Mouse (Mus musculus) mouse embryonic stem cell (cell line): ENCODE data around the gene Coa5.

Source experiments
- in situ Hi-C, 2 experiments: fragments of 300-500 bp; cut with MboI; formaldehyde crosslinking; loops; 1 replicate in 1 of 2; 3 replicates in 1 of 2; pipeline ENCODE4 v1.14.3; 2019 to 2020; ENCODE audit warnings: low sequenced_read_pairs in 2 of 2, low pct_unique_long_range_greater_than_20kb in 1 of 2, mixed read lengths in 1 of 2; ENCODE audit not compliant: unreplicated experiment in 1 of 2

The Coa5 gene

GRCm38 (mm10) chr1:37448361-37449095, 18.6 kb upstream of the Coa5 start:
- in situ Hi-C loops = loop anchor here in 1 of 2 experiments (10.0 kb wide), 1 partner anchor 186 kb away; no protein-coding TSS in a partner anchor

- in situ Hi-C loops = loop anchor here in 1 of 2 experiments (10.0 kb wide), 1 partner anchor 192 kb away; no protein-coding TSS in a partner anchor
Observed at GRCm38 (mm10) chr1:37442848-37443835, 13.2 kb upstream of the Coa5 start.

GRCm38 (mm10) chr1:37436419-37436818, 6.5 kb upstream of the Coa5 start:
- in situ Hi-C loops = no loop called here

GRCm38 (mm10) chr1:37430297-37430840, 466 bp upstream of the Coa5 start:
- in situ Hi-C loops = no loop called here

- in situ Hi-C loops = no loop called here
Observed at GRCm38 (mm10) chr1:37428911-37429310, 992 bp downstream of the Coa5 start.

GRCm38 (mm10) chr1:37427144-37427875, 2.6 kb downstream of the Coa5 start:
- in situ Hi-C loops = no loop called here

GRCm38 (mm10) chr1:37419420-37419819, 10.5 kb downstream of the Coa5 start:
- in situ Hi-C loops = no loop called here

GRCm38 (mm10) chr1:37415394-37415793, 14.5 kb downstream of the Coa5 start:
- in situ Hi-C loops = no loop called here

- in situ Hi-C loops = loop anchor here in 1 of 2 experiments (10.0 kb wide), 1 partner anchor 145 kb away; no protein-coding TSS in a partner anchor
Observed at GRCm38 (mm10) chr1:37409647-37410046, 20.3 kb downstream of the Coa5 start.

- in situ Hi-C loops = loop anchor here in 1 of 2 experiments (10.0 kb wide), 1 partner anchor 144 kb away; no protein-coding TSS in a partner anchor
Observed at GRCm38 (mm10) chr1:37408678-37409077, 21.2 kb downstream of the Coa5 start.

- in situ Hi-C loops = loop anchor here in 1 of 2 experiments (10.0 kb wide), 1 partner anchor 143 kb away; no protein-coding TSS in a partner anchor
Observed at GRCm38 (mm10) chr1:37408059-37408458, 21.8 kb downstream of the Coa5 start.

- in situ Hi-C loops = loop anchor here in 1 of 2 experiments (10.0 kb wide), 1 partner anchor 142 kb away; no protein-coding TSS in a partner anchor
Observed at GRCm38 (mm10) chr1:37407228-37407627, 22.7 kb downstream of the Coa5 start.

GRCm38 (mm10) chr1:37405137-37405536, 24.8 kb downstream of the Coa5 start:
- in situ Hi-C loops = loop anchor here in 1 of 2 experiments (10.0 kb wide), 1 partner anchor 140 kb away; no protein-coding TSS in a partner anchor

GRCm38 (mm10) chr1:37401687-37402086, 28.2 kb downstream of the Coa5 start:
- in situ Hi-C loops = loop anchor here (5.0 to 10.0 kb wide), 2 partner anchors 129 to 137 kb away; no protein-coding TSS in a partner anchor

GRCm38 (mm10) chr1:37399734-37400133, 30.2 kb downstream of the Coa5 start:
- in situ Hi-C loops = loop anchor here (5.0 to 10.0 kb wide), 2 partner anchors 127 to 135 kb away; no protein-coding TSS in a partner anchor

GRCm38 (mm10) chr1:37398961-37399360, 30.9 kb downstream of the Coa5 start:
- in situ Hi-C loops = no loop called here

GRCm38 (mm10) chr1:37396481-37396880, 33.4 kb downstream of the Coa5 start:
- in situ Hi-C loops = no loop called here

- in situ Hi-C loops = no loop called here
Observed at GRCm38 (mm10) chr1:37393174-37393573, 36.7 kb downstream of the Coa5 start.
